Mouse (Mus musculus) embryo, embryonic 11.5 days (tissue): ENCODE data around the gene Cfh.
"Not testable (repeated sequence)": the region's sequence is repeated elsewhere in the genome, so short reads cannot be mapped to it uniquely, and the experiment has no call there.

Source experiments
- DNase-seq: peaks from one replicate; pipeline ENCODE4 v3.0.0-alpha.2; 2012; ENCODE audit warnings: low read depth, low spot score

The Cfh gene

GRCm38 (mm10) chr1:140183664-140184063 lies at the start of gene Cfh:
Gene Cfh, minus strand, starts transcription at chr1:140183764.
- not testable (repeated sequence) for DNase-seq

GRCm38 (mm10) chr1:140226673-140227072 lies 43.1 kb upstream of the Cfh start:
- no peak for DNase-seq

GRCm38 (mm10) chr1:140225221-140225620 lies 41.7 kb upstream of the Cfh start:
- no peak for DNase-seq

- DNase-seq, result no peak
Observed at GRCm38 (mm10) chr1:140205329-140205728, 21.8 kb upstream of the Cfh start.

GRCm38 (mm10) chr1:140188500-140188899 lies 4.9 kb upstream of the Cfh start:
- not testable (repeated sequence) for DNase-seq

- no peak for DNase-seq
Observed at GRCm38 (mm10) chr1:140183208-140183607, 356 bp downstream of the Cfh start.

GRCm38 (mm10) chr1:140180125-140180524 lies 3.4 kb downstream of the Cfh start:
- no peak for DNase-seq

GRCm38 (mm10) chr1:140175442-140175841 lies 8.1 kb downstream of the Cfh start:
- no peak for DNase-seq

- no peak for DNase-seq
Observed at GRCm38 (mm10) chr1:140171581-140172154, 11.9 kb downstream of the Cfh start.

GRCm38 (mm10) chr1:140158970-140159369 lies 24.6 kb downstream of the Cfh start:
- DNase-seq, result no peak

- DNase-seq, result no peak
Observed at GRCm38 (mm10) chr1:140069471-140069870, 114.1 kb downstream of the Cfh start.
